Mouse (Mus musculus) neural tube, embryonic 12.5 days (tissue): ENCODE results near the gene Gm26727. TPM values are rescaled to one million over a fixed set of nuclear protein-coding genes. Genes with fewer than 3 reads are reported as not detected.

Source experiments
- polyA plus RNA-seq: library from polyadenylated mRNA; unstranded; fragments of >200 nt; fragmentation: Nextera tagmentation; extraction: Ambion mirVana; gene quantifications from 2 replicates; pipeline ENCODE4 v1.2.1, GENCODE M21; 2016

Gm26727 gene
- polyA plus RNA-seq, 1 experiment from 2014 or later, result not detected

Other genes with a start within 250 kb of the Gm26727 start
- not detected in 2 replicates for gene Gm21830, start 19.5 kb downstream of the Gm26727 start, polyA plus RNA-seq
- gene Xirp2, start 12.8 kb upstream of the Gm26727 start, polyA plus RNA-seq, result not detected in 2 replicates
- 34.1 and 34.6 TPM in 2 replicates for gene B3galt1, start 132.7 kb upstream of the Gm26727 start, polyA plus RNA-seq